Mouse (Mus musculus) spleen, adult 2 months (tissue): ENCODE data around the gene Cbx1. TPM values are rescaled to one million over a fixed set of nuclear protein-coding genes. Genes with fewer than 3 reads are reported as not detected.

Experiments
- DNase-seq, 2 experiments: peaks; one replicate each; pipeline versions ENCODE4 v3.0.0 to v3.0.0-alpha.2; 2012 to 2021; ENCODE audit warnings: low spot score in 2 of 2, low read depth in 1 of 2
- H3K27ac ChIP-seq: fragments of 200-500 bp; 2 replicates; pipeline ENCODE4 v1.5.1; 2012; ENCODE audit warnings: low read length, inconsistent platforms; ENCODE audit not compliant: insufficient read depth
- H3K27me3 ChIP-seq: fragments of 200-500 bp; 2 replicates; pipeline ENCODE4 v1.6.1; 2012; ENCODE audit warnings: mild to moderate bottlenecking, moderate library complexity, low read length, inconsistent platforms; ENCODE audit not compliant: control insufficient read depth, insufficient read depth
- H3K36me3 ChIP-seq: fragments of 200-500 bp; 2 replicates; pipeline ENCODE4 v1.6.1; 2012; ENCODE audit warnings: mild to moderate bottlenecking, low read length, inconsistent platforms; ENCODE audit not compliant: control insufficient read depth, insufficient read depth
- H3K4me1 ChIP-seq: fragments of 200-500 bp; 2 replicates; pipeline ENCODE4 v1.6.1; 2011; ENCODE audit warnings: inconsistent platforms; ENCODE audit not compliant: control insufficient read depth, insufficient read depth, insufficient read length
- H3K4me3 ChIP-seq: fragments of 200-500 bp; 2 replicates; pipeline ENCODE4 v1.5.1; 2011; ENCODE audit warnings: mild to moderate bottlenecking, inconsistent platforms; ENCODE audit not compliant: insufficient read depth, insufficient read length; ENCODE audit errors: extremely low read depth
- CTCF ChIP-seq: fragments of 200-500 bp; IDR thresholded peaks from 2 replicates; pipeline ENCODE4 v1.5.1; 2011; ENCODE audit warnings: mild to moderate bottlenecking, inconsistent platforms; ENCODE audit not compliant: insufficient read depth, insufficient read length, insufficient replicate concordance; ENCODE audit errors: extremely low read depth
- POLR2A ChIP-seq: fragments of 200-500 bp; IDR thresholded peaks from 2 replicates; pipeline ENCODE4 v1.6.1; 2011; ENCODE audit warnings: low read depth, low read length, inconsistent platforms
- WGBS: fragments of 180-500 bp; shearing (Covaris S2); methylation state at CpG from one replicate; pipeline ENCODE4 v1.1.7; 2018; 5-methylcytosine and 5-hydroxymethylcytosine counted together
- polyA plus RNA-seq: library from polyadenylated mRNA; depleted of rRNA; stranded (reverse); fragments of >200 nt; gene quantifications from 2 replicates; pipeline ENCODE4 v1.2.3, GENCODE M21; 2012

The Cbx1 gene
- polyA plus RNA-seq, 1 experiment: 13.9 TPM

DNA sequence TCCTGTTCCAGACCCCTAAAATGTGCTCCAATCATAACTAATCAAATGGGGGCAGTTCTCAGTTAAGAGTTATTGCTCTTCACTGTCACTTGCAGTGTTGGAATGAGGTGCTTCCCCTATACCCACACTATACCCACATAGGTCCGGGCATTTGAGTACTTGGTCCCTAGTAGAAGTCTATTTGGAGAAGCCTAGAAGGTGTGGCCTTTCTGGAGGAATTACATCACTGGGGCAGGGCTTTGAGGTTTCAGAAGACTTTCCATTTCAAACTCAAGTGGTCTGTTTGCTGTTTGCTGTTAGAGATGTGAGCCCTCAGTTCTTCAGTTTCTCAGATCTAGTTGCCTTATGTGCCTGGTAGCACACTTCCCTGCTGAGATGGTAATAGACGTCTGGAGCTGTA is 44.0 kb downstream of the Cbx1 start:
- Histone ChIP-seq H3K4me1 (no peaks in the 10 kb centered on the region), H3K27me3 (no peaks in the 10 kb centered on the region), H3K4me3 (no peak overlapping the region), H3K36me3 (no peaks in the 10 kb centered on the region), H3K27ac (no peak overlapping the region)
- DNase-seq: peak in 1 of 2 experiments; percentile 37
- WGBS: 46% methylated on average over 2 of the region's 2 CpGs
- TF ChIP-seq POLR2A: no peak
- no peak for TF ChIP-seq CTCF

DNA sequence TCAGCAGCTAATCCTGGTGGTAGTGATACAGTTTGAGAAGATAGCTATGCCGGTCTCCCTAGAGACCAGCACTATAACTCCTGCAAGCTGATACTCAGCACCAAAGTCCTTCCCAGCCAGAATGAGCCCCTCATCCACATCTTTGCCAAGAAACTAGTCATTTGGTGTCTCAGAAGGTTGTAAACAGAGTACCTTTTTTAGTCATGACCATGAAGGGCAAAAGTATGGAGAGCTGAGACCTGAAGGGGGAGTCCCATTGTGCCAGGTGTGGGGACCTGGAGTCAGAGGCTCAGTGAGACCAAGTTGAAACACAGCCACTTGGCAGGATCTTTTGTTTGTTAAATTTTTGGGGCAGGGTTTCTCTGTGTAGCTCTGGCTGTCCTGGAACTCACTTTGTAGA is 45.2 kb downstream of the Cbx1 start:
- WGBS: 93% methylated on average over 1 of the region's 1 CpGs
- H3K4me3 ChIP-seq: no peak overlapping the region
- H3K27ac ChIP-seq: no peak overlapping the region
- H3K36me3 ChIP-seq: no peaks in the 10 kb centered on the region
- DNase-seq: no peak
- H3K27me3 ChIP-seq: no peaks in the 10 kb centered on the region
- no peaks in the 10 kb centered on the region for H3K4me1 ChIP-seq
- TF ChIP-seq POLR2A: no peak
- no peak for TF ChIP-seq CTCF

GRCm38 (mm10) chr11:96837298-96837697 is 48.4 kb downstream of the Cbx1 start:
- no peaks in the 10 kb centered on the region for H3K27me3 ChIP-seq
- WGBS: 44% methylated on average over 9 of the region's 9 CpGs
- TF ChIP-seq CTCF (peak; percentile 25; the same call in 1 of the 2 replicates), POLR2A (no peak)
- no peak overlapping the region for H3K4me3 ChIP-seq
- no peak for DNase-seq
- no peaks in the 10 kb centered on the region for H3K36me3 ChIP-seq
- H3K27ac ChIP-seq: no peak overlapping the region
- H3K4me1 ChIP-seq: no peaks in the 10 kb centered on the region

- Histone ChIP-seq H3K27ac (no peak overlapping the region), H3K36me3 (no peaks in the 10 kb centered on the region), H3K4me1 (no peaks in the 10 kb centered on the region), H3K27me3 (no peaks in the 10 kb centered on the region), H3K4me3 (no peak overlapping the region)
- WGBS: 74% methylated on average over 4 of the region's 4 CpGs
- no peak for TF ChIP-seq POLR2A
- TF ChIP-seq CTCF: no peak
- no peak for DNase-seq
These were observed 49.4 kb downstream of the Cbx1 start for GRCm38 (mm10) chr11:96838341-96838740.

- TF ChIP-seq POLR2A (no peak), CTCF (no peak)
- no peak for DNase-seq
- Histone ChIP-seq H3K27ac (no peak overlapping the region), H3K4me3 (no peak overlapping the region), H3K4me1 (no peaks in the 10 kb centered on the region), H3K27me3 (no peaks in the 10 kb centered on the region), H3K36me3 (no peaks in the 10 kb centered on the region)
- 82% methylated on average over 7 of the region's 7 CpGs for WGBS
These were observed 50.5 kb downstream of the Cbx1 start for GRCm38 (mm10) chr11:96839428-96839827.

- Histone ChIP-seq H3K36me3 (no peaks in the 10 kb centered on the region), H3K4me3 (no peak overlapping the region), H3K4me1 (no peaks in the 10 kb centered on the region), H3K27ac (no peak overlapping the region), H3K27me3 (no peaks in the 10 kb centered on the region)
- 75% methylated on average over 3 of the region's 3 CpGs for WGBS
- TF ChIP-seq CTCF: no peak
- TF ChIP-seq POLR2A: no peak
- no peak for DNase-seq
These were observed 51.0 kb downstream of the Cbx1 start for GRCm38 (mm10) chr11:96839877-96840276.

DNA sequence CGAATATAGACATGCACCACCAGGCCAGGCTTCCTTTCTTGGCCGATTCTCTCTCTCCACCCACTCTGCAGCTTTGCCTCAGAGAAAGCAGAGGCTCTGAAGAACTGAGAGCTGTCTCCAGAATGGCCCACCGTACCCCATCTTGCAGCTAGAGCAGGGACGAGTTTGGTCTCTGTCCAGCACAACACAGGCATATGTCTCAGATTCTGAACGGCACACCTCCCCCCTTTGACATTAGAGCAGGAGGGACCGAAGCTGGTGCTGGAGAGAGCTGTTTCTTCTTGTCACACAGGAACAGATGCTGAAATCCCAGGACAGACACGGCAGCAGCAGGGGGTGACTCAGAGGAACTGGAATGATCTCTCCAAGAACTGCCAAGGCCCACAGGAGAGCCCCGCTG is 51.4 kb downstream of the Cbx1 start:
- 74% methylated on average over 8 of the region's 8 CpGs for WGBS
- TF ChIP-seq POLR2A (no peak), CTCF (no peak)
- Histone ChIP-seq H3K27ac (no peak overlapping the region), H3K27me3 (no peaks in the 10 kb centered on the region), H3K4me1 (no peaks in the 10 kb centered on the region), H3K36me3 (no peaks in the 10 kb centered on the region), H3K4me3 (no peak overlapping the region)
- no peak for DNase-seq

GRCm38 (mm10) chr11:96843627-96844026 is 54.7 kb downstream of the Cbx1 start:
- 60% methylated on average over 3 of the region's 3 CpGs for WGBS
- H3K27ac ChIP-seq: no peak overlapping the region
- no peaks in the 10 kb centered on the region for H3K36me3 ChIP-seq
- H3K27me3 ChIP-seq: no peaks in the 10 kb centered on the region
- TF ChIP-seq POLR2A: no peak
- TF ChIP-seq CTCF: no peak
- H3K4me3 ChIP-seq: no peak overlapping the region
- no peak for DNase-seq
- H3K4me1 ChIP-seq: no peaks in the 10 kb centered on the region
